7 mouse cellular contexts compared by ENCODE assay signal in the genomic region with DNA sequence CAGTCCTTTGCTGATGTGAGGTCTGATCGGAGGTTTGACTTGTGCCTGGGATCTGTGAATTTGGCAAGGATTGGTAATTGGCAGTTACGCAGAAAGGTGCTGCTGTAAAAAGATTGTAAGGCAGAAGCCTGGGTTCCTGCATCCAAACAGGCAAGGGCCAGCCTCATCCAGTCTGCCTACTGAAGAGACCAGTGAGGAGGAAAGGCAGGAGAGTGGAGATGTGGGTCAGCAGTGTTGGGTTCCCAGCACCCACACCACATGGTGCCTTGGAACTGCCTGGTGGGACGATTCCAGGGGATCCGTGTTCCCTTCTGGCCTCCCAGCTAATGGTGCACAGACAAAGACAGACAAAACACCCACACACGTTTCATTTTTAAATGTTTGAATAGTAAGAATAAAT. TPM values are rescaled to one million over a fixed set of nuclear protein-coding genes. Genes with fewer than 3 reads are reported as not detected.
DNase-seq lines count a peak whose midpoint lies in the region; ATAC-seq lines count a peak whose summit lies in the region.

No protein-coding gene starts in this region.

- peaks cover 29% of the 10 kb centered on the region for H3K4me1 ChIP-seq in megakaryocyte, embryonic 14.5 days
- no peaks in the 10 kb centered on the region for H3K4me1 ChIP-seq in embryonic facial prominence, embryonic 11.5 days (ENCODE audit: control insufficient read depth, insufficient read depth, low read length)
- H3K4me1 ChIP-seq in intestine, embryonic 14.5 days (replicated peaks; ENCODE audit: control insufficient read depth, insufficient read depth, low read length): peaks cover 5% of the 10 kb centered on the region; the same call in 1 of the 2 replicates
- peaks cover 21% of the 10 kb centered on the region for H3K4me1 ChIP-seq in midbrain, embryonic 14.5 days (ENCODE audit: control insufficient read depth, insufficient read depth, low read length)

- peak overlapping the region; percentile 80 for H3K9ac ChIP-seq in embryonic facial prominence, embryonic 11.5 days (replicated peaks; ENCODE audit: low read length)
- peak overlapping the region; percentile 74 for H3K9ac ChIP-seq in intestine, embryonic 14.5 days (ENCODE audit: low read length)
- peak overlapping the region; percentile 80 for H3K9ac ChIP-seq in midbrain, embryonic 14.5 days (replicated peaks; ENCODE audit: low read length)

- peak overlapping the region; percentile 62 for H3K4me2 ChIP-seq in embryonic facial prominence, embryonic 11.5 days (ENCODE audit: low read depth, low read length)
- H3K4me2 ChIP-seq in intestine, embryonic 14.5 days (ENCODE audit: low read length): peak overlapping the region; percentile 82
- H3K4me2 ChIP-seq in midbrain, embryonic 14.5 days (ENCODE audit: low read length): peak overlapping the region; percentile 82

- H3K4me3 ChIP-seq in megakaryocyte, embryonic 14.5 days (replicated peaks): peak overlapping the region; percentile 98
- peak overlapping the region; percentile 74 for H3K4me3 ChIP-seq in embryonic facial prominence, embryonic 11.5 days (ENCODE audit: low read depth, low read length)
- H3K4me3 ChIP-seq in intestine, embryonic 14.5 days (ENCODE audit: low read depth, low read length): peak overlapping the region; percentile 69
- H3K4me3 ChIP-seq in midbrain, embryonic 14.5 days (replicated peaks; ENCODE audit: low read depth, low read length): peak overlapping the region; percentile 55

- H3K27me3 ChIP-seq in megakaryocyte, embryonic 14.5 days (replicated peaks): no peaks in the 10 kb centered on the region
- H3K27me3 ChIP-seq in embryonic facial prominence, embryonic 11.5 days (ENCODE audit: control insufficient read depth, insufficient read depth, low read length): no peaks in the 10 kb centered on the region
- no peaks in the 10 kb centered on the region for H3K27me3 ChIP-seq in intestine, embryonic 14.5 days (replicated peaks; ENCODE audit: control insufficient read depth, insufficient read depth, low read length)
- no peaks in the 10 kb centered on the region for H3K27me3 ChIP-seq in midbrain, embryonic 14.5 days (ENCODE audit: control insufficient read depth, insufficient read depth, low read length)

- H3K36me3 ChIP-seq in megakaryocyte, embryonic 14.5 days (replicated peaks; ENCODE audit: low read length): peaks cover 28% of the 10 kb centered on the region
- peaks cover 4% of the 10 kb centered on the region for H3K36me3 ChIP-seq in embryonic facial prominence, embryonic 11.5 days (replicated peaks; ENCODE audit: control insufficient read depth, insufficient read depth, low read depth, low read length)
- peaks cover 24% of the 10 kb centered on the region for H3K36me3 ChIP-seq in intestine, embryonic 14.5 days (ENCODE audit: control insufficient read depth, insufficient read depth, low read length)
- H3K36me3 ChIP-seq in midbrain, embryonic 14.5 days (ENCODE audit: control insufficient read depth, insufficient read depth, low read length): peaks cover 21% of the 10 kb centered on the region

- no peak overlapping the region for H3K27ac ChIP-seq in embryonic facial prominence, embryonic 11.5 days (replicated peaks; ENCODE audit: low read depth, low read length)
- no peak overlapping the region for H3K27ac ChIP-seq in intestine, embryonic 14.5 days (ENCODE audit: low read depth)
- H3K27ac ChIP-seq in midbrain, embryonic 14.5 days (replicated peaks; ENCODE audit: low read depth, low read length): peak overlapping the region; percentile 88; the same call in 1 of the 2 replicates

- DNase-seq in embryonic facial prominence, embryonic 11.5 days (ENCODE audit: low spot score): no peak
- no peak for DNase-seq in intestine, embryonic 14.5 days (ENCODE audit: low spot score)
- DNase-seq in midbrain, embryonic 14.5 days: no peak
- DNase-seq in adrenal gland, adult 2 months: no peak
- DNase-seq in ovary, postnatal 36 days (ENCODE audit: low spot score): no peak

- H3K9me3 ChIP-seq in megakaryocyte, embryonic 14.5 days: no peaks in the 10 kb centered on the region
- no peaks in the 10 kb centered on the region for H3K9me3 ChIP-seq in embryonic facial prominence, embryonic 11.5 days (replicated peaks; ENCODE audit: control insufficient read depth, low read length)
- H3K9me3 ChIP-seq in intestine, embryonic 14.5 days (ENCODE audit: control insufficient read depth, low read length): no peaks in the 10 kb centered on the region
- H3K9me3 ChIP-seq in midbrain, embryonic 14.5 days (ENCODE audit: control insufficient read depth, low read length): no peaks in the 10 kb centered on the region

- 70% methylated on average over 5 of the region's 5 CpGs for WGBS in embryonic facial prominence, embryonic 11.5 days
- WGBS in intestine, embryonic 14.5 days: 61% methylated on average over 5 of the region's 5 CpGs
- 67% methylated on average over 5 of the region's 5 CpGs for WGBS in midbrain, embryonic 14.5 days

- ATAC-seq in megakaryocyte, adult 5-6 weeks (ENCODE audit: poor library complexity, severe bottlenecking): no peak
- ATAC-seq in embryonic facial prominence, embryonic 11.5 days (replicated peaks; ENCODE audit: insufficient number of reproducible peaks, low FRiP score, low TSS enrichment, low read depth): no peak
- ATAC-seq in intestine, embryonic 14.5 days (replicated peaks; ENCODE audit: low FRiP score, low TSS enrichment, low read depth): no peak
- ATAC-seq in midbrain, embryonic 14.5 days (ENCODE audit: low FRiP score, low TSS enrichment): no peak

RNA-seq across cellular contexts. Expression of gene Zfp719, which starts 1.1 kb away (rescaled TPM):
- polyA plus RNA-seq in megakaryocyte, embryonic 14.5 days (2012; ENCODE audit: insufficient read depth, low replicate concordance): 0.62 TPM in 1 of 2 replicates, not detected in the other
- total RNA-seq in megakaryocyte, adult 5-6 weeks (2015): 7.1 and 13.3 TPM in 2 replicates
- 6.9 and 9.3 TPM in 2 replicates for total RNA-seq in megakaryocyte, adult 5-6 weeks (2017)
- polyA plus RNA-seq in embryonic facial prominence, embryonic 11.5 days (2014; fragmentation: Nextera tagmentation; extraction: Ambion mirVana): 19.3 and 19.6 TPM in 2 replicates
- 12.4 TPM in 2 replicates for polyA plus RNA-seq in intestine, embryonic 14.5 days (2014; fragmentation: Nextera tagmentation; extraction: Ambion mirVana)
- 14.5 and 19.4 TPM in 2 replicates for polyA plus RNA-seq in midbrain, embryonic 14.5 days (2014; fragmentation: Nextera tagmentation; extraction: Ambion mirVana)
- 10 to 100 TPM; 12.8 to 18.1 TPM for total RNA-seq in adrenal gland, adult 2 months (2021)
- 0.27 and 0.47 TPM in 2 replicates for polyA plus RNA-seq in adrenal gland, adult 2 months (2012; rRNA removed)

RNA-seq across cellular contexts. Expression of gene Zfp658, which starts 18.5 kb away (rescaled TPM):
- polyA plus RNA-seq in megakaryocyte, embryonic 14.5 days (2012; ENCODE audit: insufficient read depth, low replicate concordance): not detected in 2 replicates
- 6.3 and 8.1 TPM in 2 replicates for total RNA-seq in megakaryocyte, adult 5-6 weeks (2015)
- 6.9 and 7.4 TPM in 2 replicates for total RNA-seq in megakaryocyte, adult 5-6 weeks (2017)
- polyA plus RNA-seq in embryonic facial prominence, embryonic 11.5 days (2014; fragmentation: Nextera tagmentation; extraction: Ambion mirVana): 5.4 and 7.1 TPM in 2 replicates
- 3.4 and 3.8 TPM in 2 replicates for polyA plus RNA-seq in intestine, embryonic 14.5 days (2014; fragmentation: Nextera tagmentation; extraction: Ambion mirVana)
- 7.0 and 10.3 TPM in 2 replicates for polyA plus RNA-seq in midbrain, embryonic 14.5 days (2014; fragmentation: Nextera tagmentation; extraction: Ambion mirVana)
- total RNA-seq in adrenal gland, adult 2 months (2021): 1 to 10 TPM; 2.0 to 3.1 TPM
- polyA plus RNA-seq in adrenal gland, adult 2 months (2012; rRNA removed): 0.52 and 0.71 TPM in 2 replicates

RNA-seq across cellular contexts. Expression of gene Zfp819, which starts 26.4 kb away (rescaled TPM):
- not detected in 2 replicates for polyA plus RNA-seq in megakaryocyte, embryonic 14.5 days (2012; ENCODE audit: insufficient read depth, low replicate concordance)
- total RNA-seq in megakaryocyte, adult 5-6 weeks (2015): not detected in 2 replicates
- total RNA-seq in megakaryocyte, adult 5-6 weeks (2017): not detected in 2 replicates
- polyA plus RNA-seq in embryonic facial prominence, embryonic 11.5 days (2014; fragmentation: Nextera tagmentation; extraction: Ambion mirVana): 0.14 and 0.67 TPM in 2 replicates
- not detected in 2 replicates for polyA plus RNA-seq in intestine, embryonic 14.5 days (2014; fragmentation: Nextera tagmentation; extraction: Ambion mirVana)
- polyA plus RNA-seq in midbrain, embryonic 14.5 days (2014; fragmentation: Nextera tagmentation; extraction: Ambion mirVana): 0.27 and 0.54 TPM in 2 replicates
- total RNA-seq in adrenal gland, adult 2 months (2021): not detected
- not detected in 2 replicates for polyA plus RNA-seq in adrenal gland, adult 2 months (2012; rRNA removed)

RNA-seq across cellular contexts. Expression of gene Cd33, which starts 36.3 kb away (rescaled TPM):
- 0.35 TPM in 1 of 2 replicates, not detected in the other for polyA plus RNA-seq in megakaryocyte, embryonic 14.5 days (2012; ENCODE audit: insufficient read depth, low replicate concordance)
- 80.0 and 80.1 TPM in 2 replicates for total RNA-seq in megakaryocyte, adult 5-6 weeks (2015)
- 36.3 and 48.1 TPM in 2 replicates for total RNA-seq in megakaryocyte, adult 5-6 weeks (2017)
- polyA plus RNA-seq in embryonic facial prominence, embryonic 11.5 days (2014; fragmentation: Nextera tagmentation; extraction: Ambion mirVana): 1.3 and 1.5 TPM in 2 replicates
- polyA plus RNA-seq in intestine, embryonic 14.5 days (2014; fragmentation: Nextera tagmentation; extraction: Ambion mirVana): 1.7 and 2.0 TPM in 2 replicates
- polyA plus RNA-seq in midbrain, embryonic 14.5 days (2014; fragmentation: Nextera tagmentation; extraction: Ambion mirVana): 0.38 and 0.65 TPM in 2 replicates
- 1 to 10 TPM; 3.1 to 4.5 TPM for total RNA-seq in adrenal gland, adult 2 months (2021)
- polyA plus RNA-seq in adrenal gland, adult 2 months (2012; rRNA removed): 3.8 and 6.1 TPM in 2 replicates

RNA-seq across cellular contexts. Expression of gene Ceacam18, which starts 54.0 kb away (rescaled TPM):
- 0.86 TPM in 1 of 2 replicates, not detected in the other for polyA plus RNA-seq in megakaryocyte, embryonic 14.5 days (2012; ENCODE audit: insufficient read depth, low replicate concordance)
- total RNA-seq in megakaryocyte, adult 5-6 weeks (2015): not detected in 2 replicates
- not detected in 2 replicates for total RNA-seq in megakaryocyte, adult 5-6 weeks (2017)
- not detected in 2 replicates for polyA plus RNA-seq in embryonic facial prominence, embryonic 11.5 days (2014; fragmentation: Nextera tagmentation; extraction: Ambion mirVana)
- 2.3 and 3.5 TPM in 2 replicates for polyA plus RNA-seq in intestine, embryonic 14.5 days (2014; fragmentation: Nextera tagmentation; extraction: Ambion mirVana)
- 0.15 TPM in 1 of 2 replicates, not detected in the other for polyA plus RNA-seq in midbrain, embryonic 14.5 days (2014; fragmentation: Nextera tagmentation; extraction: Ambion mirVana)
- not detected for total RNA-seq in adrenal gland, adult 2 months (2021)
- polyA plus RNA-seq in adrenal gland, adult 2 months (2012; rRNA removed): not detected in 2 replicates
